Mouse (Mus musculus): ENCODE measurements around the gene Wsb2.
"Not testable (repeated sequence)": the region's sequence is repeated elsewhere in the genome, so short reads cannot be mapped to it uniquely, and the experiment has no call there.

Gene Wsb2

GRCm38 (mm10) chr5:117357129-117357477 is at the start of gene Wsb2:
TSS of gene Wsb2 (plus strand) at chr5:117357304.
- peak; percentile 88 to 91 for DNase-seq

DNA sequence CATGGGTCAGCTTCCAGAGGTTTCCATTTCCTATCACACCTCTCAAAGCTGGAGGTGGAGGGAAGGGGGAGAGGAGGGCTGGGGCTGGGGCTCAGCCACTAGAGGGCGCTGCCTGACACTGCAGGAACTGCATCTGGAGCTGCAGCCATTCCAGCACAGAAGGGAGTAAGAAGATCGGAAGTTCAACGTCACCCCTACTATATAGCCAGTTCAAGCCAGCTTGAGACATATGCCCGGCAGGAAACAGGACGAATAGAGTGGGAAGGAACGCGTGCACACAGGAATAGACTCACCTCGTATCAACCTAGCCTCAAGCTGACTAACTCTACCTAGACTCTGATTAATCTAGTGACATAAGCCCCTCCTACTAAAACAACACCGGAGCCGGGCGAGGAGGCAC is 49.4 kb upstream of the Wsb2 start:
- peak; percentile 77 to 85 for DNase-seq

DNA sequence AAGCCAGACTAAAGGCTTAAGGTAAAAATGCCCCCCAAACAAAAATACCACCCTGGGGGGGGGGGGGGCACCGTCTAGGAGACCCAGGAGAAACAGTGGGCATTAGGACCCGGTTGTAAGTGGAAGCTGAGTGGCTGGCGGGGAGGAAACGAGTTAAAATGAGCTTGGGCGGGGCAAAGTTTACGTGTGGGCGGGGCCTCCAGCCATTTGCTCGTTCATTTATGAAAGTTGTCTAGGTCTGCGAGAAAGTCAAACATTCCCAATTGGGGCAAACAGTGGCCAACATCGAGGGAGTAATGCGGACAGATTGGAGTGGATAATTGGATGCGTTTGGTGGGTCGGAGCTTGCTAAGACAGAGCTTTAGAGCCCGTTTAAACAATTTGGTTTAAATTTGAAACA is 43.7 kb upstream of the Wsb2 start:
- DNase-seq: peak; percentile 78 to 79

DNA sequence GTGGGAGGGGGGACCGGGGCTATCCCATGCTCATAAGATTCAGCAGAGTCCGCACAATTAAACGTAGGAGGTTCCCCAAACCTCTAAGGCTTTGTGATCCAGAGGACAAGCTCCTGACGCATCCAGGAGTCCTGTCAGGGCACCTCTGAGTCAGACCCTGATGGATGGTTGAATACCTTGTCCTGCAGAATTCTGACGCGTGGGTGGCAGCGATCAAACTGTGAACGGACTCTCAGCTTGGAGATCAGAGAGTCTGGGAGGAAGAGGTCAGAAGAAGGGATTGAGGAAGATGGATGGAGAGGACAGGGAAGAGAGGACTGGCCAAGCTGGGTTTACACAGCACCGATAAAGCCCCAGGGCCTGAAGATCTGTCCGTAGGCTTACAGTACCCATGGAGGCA is 43.2 kb upstream of the Wsb2 start:
- no peak for DNase-seq

DNA sequence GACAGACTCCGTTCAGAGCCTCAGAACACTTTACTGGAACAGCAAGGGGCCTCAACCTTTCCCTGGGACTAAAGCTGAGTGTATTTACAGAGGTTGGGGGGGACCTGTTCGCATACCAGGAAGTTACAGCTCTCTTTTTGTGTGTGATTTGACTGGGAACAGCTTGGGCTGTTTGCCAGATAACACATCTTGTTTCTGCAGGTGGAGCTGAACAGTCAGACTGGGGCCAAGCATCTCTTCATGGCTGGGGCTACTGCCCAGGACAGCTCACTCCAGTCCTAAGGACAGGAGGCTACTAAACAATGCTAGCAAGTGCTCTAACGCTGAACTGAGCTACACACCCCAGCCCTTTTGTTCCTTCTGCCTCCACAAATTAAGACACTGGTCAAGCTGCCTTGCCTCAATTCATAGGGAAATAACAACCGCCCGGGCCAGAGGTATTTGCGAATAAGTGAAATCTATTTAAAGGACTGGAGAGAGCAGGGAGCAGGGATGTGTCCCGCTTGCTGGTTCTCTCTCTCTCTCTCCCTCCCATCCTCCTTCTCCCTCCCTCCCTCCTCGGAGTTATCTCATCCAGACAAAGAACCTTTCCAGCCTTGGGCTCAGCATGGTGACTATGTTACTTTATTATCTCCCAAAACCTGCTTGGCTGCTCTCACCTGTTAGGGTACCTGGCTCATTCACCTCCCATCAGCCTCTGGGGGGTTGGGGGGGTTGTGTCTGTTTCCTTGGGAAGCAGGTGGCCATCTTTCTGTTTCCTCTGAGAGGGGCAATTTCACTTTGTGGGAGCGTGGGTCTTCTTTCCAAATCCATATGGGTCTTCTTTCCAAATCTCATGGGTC is 42.3 kb upstream of the Wsb2 start:
- peak; percentile 37 to 48 for DNase-seq

DNA sequence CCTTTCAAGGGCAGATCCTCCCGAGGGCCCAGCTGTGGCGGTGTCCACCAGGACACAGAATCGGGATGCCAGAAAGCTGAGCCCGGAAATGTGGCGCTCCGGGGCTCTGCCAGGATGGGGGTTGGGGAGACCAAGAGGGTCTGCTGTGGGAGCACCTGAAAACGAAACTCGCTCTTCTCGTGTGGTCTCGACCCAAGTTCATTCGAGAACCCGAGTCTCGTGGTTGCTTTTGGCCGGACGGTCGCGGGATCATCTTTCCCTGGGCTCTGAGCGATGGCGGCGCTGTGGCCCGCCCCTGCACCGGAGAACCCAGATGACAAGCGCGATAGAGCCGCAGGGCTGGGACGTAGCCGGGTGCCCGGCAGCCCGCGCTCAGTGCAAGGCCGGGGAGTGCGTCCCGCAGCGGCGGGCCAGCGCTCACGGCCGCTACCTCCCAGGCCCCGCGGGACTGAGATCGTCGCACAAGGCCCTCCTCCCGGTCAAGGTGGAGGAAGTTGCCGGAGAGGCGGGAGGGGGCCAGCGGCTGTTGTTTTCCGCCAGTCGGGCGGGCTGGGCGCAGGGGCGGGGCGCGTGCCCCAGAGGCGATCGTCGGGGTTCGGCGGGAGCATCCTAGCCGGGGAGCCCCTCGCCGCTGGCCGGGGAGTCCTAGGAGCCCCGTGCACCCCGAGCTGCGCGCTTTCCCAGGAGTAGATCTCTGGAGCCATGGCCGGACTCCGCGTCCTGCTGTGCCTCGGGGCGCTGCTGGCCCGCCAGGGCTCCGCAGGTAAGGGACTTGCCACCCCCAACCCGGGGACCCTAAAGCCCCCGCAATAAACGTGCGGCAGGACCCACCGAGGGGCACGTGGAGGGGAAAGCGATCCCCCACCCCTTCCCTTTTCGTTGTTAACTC is 38.1 kb upstream of the Wsb2 start, which contains the start of gene Vsig10:
Gene Vsig10 (plus strand): TSS at position 343 of the 889 bp plus-strand sequence.
- peak; percentile 80 to 86 for DNase-seq

- no peak for DNase-seq
These were observed 33.4 kb upstream of the Wsb2 start for GRCm38 (mm10) chr5:117323751-117324150.

DNA sequence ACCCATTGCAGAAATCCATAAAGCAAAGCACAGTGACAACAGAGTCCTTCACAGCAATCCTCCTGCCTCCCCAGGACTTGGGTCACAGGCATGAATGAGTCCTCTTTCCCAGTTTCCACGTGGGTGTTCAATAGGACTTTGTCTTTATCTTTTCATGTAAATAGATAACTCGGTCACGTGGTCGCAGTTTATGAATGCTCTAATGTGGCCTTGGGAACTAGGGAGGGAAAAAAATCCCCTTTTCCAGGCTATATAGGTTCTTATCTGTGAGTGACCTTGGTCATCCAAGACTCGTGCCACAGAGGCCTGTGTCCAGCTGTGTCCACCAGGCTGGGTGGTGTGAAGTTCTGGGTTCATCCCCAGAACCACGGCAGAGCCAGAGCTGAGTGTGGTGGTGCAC is 30.7 kb upstream of the Wsb2 start:
- DNase-seq: no peak

DNA sequence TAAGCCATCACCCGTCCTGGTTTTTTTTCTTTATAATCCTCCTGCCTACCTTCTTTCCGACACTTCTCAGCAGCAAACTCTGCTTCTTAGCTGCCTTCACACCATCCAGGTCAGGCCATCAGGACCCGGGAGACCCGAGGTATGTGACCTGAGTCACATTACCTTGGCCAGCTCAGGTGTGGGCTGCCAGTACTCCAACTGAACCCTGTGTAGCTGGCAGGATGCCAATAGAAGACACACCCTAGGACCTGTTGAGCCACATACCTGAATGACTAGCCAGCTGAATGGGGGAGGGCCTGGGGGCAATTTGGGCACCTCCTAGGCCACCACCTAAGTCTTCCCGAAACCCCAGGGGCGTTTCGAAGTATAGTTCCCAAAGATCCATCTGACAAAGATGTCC is 26.6 kb upstream of the Wsb2 start:
- peak; percentile 42 to 49 for DNase-seq

- no peak for DNase-seq
These were observed 19.1 kb upstream of the Wsb2 start for GRCm38 (mm10) chr5:117337999-117338398.

- DNase-seq: no peak
These were observed 18.6 kb upstream of the Wsb2 start for GRCm38 (mm10) chr5:117338503-117338902.

DNA sequence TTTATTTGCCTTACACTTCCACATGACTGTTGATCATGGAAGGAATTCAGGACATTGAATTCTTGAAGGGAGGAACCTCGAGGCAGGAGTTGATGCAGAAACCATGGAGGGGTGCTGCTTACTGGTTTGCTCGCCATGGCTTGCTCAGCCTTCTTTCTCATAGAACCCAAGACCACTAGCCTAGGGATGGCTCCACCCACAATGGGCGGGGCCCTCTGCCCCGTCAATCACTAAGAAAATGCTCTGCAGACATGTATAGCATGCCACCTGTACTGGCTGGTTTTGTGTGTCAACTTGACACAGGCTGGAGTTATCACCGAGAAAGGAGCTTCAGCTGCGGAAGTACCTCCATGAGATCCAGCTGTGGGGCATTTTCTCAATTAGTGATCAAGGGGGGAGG is 17.0 kb upstream of the Wsb2 start:
- DNase-seq: no peak

- no peak for DNase-seq
These were observed 15.2 kb upstream of the Wsb2 start for GRCm38 (mm10) chr5:117341896-117342295.

GRCm38 (mm10) chr5:117344496-117344895 is 12.6 kb upstream of the Wsb2 start:
- not testable (repeated sequence) for DNase-seq

GRCm38 (mm10) chr5:117345432-117345976 is 11.6 kb upstream of the Wsb2 start:
- DNase-seq: no peak

DNA sequence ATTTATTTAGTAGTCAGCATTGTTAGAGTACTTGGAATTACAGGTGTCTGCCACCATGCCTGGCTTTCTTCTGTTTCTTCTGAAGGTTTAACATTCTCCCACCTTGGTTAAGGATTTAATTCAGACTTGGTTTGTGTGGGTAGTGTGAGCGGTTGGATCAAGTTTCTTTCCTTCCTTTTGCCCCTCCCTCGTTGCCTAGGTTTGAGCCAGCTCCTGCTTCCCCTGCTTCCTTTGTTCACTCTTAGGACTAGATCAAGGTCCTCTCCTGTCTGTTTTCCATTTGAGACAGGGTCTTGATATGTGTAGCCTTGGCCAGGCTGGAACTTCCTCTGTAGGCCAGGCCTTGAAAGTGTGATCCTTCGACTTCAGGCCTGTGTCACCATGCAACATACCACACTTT is 10.8 kb upstream of the Wsb2 start:
- DNase-seq: no peak

DNA sequence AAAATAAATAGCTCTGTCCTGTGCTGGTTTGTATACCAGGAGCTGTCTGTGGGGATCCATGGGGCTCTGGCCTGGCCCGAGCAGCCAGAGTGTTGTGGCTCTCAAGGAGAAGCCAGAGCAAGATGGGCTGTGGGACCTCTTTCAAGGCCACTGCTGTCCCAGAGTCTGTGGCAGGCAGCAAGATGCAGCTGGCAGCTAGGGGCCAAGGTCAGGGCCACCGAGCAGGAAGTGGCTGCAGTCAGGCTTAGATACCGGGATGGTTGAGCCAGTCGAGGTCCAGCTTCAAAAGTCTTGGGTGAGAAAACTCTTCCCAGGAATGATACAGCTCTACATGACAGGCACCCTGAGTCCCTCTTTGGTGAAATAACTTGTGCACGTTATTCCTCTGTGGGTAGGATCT is 10.1 kb upstream of the Wsb2 start:
- no peak for DNase-seq

GRCm38 (mm10) chr5:117347838-117348237 is 9.3 kb upstream of the Wsb2 start:
- no peak for DNase-seq

DNA sequence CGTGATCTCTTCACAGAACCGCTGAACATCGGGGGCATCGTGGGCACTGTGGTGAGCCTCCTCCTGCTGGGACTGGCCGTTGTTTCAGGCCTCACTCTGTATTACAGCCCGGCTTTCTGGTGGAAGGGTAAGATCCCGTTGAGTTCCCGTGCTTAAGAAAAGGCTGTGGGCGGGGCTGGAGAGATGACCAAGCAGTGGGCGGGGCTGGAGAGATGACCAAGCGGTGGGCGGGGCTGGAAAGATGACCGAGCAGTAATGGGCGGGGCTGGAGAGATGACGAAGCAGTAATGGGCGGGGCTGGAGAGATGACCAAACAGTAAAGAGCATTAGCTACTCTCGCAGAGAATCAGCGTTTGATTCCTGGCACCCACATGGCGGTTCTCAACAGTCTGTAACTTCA is 8.8 kb upstream of the Wsb2 start:
- DNase-seq: peak; percentile 79 to 85

DNA sequence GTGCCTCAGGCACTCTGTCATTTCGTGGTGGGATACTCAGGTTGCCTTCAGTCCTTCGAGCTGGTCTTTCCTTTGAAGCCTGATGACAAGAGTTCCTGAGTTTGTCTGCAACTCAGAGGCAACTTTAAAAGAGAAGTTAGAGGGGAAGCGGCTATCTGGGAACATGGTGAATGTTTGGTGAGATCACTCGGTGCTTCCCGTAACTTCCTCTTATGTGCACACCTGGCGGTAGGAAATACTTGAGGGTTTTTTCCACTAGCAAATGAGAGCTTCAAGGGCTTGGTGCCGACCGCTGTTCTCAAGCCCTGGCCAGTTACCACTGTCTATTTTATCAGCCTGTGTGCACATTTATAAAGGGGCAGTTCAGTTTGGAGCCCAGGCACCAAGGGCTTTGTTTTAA is 3.0 kb upstream of the Wsb2 start:
- DNase-seq: no peak

DNA sequence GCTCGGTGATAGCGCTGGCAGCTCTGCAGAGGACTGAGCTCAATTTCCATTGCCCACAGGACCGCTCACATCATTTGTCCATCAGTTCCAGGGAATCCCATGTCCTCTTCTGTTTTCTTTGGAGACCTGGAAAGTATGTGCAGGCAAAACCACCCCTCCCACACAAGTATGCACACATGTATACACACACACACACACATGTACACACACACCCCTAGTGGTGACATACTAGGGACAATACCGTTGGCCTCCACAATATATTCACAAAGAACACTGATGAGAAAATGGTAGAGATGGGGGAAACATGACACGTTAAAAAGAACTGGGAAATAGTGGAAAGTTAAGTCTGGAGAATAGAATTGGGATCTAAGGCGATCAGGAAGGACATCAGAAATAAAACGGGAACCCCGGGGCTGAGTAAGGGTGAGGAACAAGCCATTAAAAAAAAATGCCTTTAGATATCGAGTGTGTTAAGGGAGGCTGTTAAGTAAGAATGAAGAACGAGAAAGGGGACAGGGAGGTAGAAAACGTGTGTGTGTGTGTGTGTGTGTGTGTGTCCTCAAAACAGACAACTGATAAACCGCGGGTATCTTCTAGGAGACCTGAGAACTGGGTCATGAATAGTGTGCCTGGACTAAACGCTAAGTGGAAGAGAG is 1.3 kb upstream of the Wsb2 start:
- no peak for DNase-seq

DNA sequence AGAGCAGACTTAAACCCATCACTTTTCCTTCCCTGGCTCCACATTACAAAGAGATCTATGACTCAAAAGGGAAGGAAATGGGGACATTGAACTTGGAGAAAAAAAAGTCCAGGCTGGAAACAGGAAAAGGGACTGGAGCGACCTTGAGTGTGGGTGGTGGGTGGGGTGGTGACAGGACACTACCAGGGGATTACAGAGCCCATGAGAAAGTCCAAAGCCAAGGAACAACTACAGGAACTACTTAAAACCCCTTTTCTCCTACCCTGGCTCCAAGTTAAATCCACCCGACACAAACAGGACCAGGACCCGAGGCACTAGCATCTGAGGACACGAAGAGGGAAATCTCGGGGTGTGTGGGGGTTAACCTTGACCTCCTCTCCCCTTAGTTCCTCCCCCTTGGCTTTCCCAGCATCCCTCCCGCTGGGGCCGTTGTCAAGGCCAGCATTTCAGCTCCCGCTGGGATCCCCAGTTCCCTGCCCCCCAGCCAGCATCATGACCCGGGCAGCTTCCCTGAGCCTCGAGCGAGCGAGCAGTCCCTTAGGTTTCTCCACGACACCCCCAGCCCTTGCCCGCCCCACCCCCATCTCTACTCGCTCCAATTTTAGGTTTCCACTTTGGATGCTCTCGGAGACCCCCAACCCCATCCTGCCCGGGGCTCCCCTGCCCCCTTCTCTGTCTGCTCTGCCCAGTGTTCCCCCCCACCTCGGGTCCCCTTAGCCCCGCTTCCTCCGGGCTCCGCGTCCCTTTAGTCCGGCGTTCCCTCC is 557 bp upstream of the Wsb2 start:
- DNase-seq: peak; percentile 60 to 73

All from lung, postnatal 4 days (tissue).